Mouse (Mus musculus): Measurements from ENCODE around the gene Fut1.

- TF ChIP-seq CTCF (IDR thresholded peaks at IDR 0.05; ENCODE audit: low read depth, low read length) (no peak), POLR2A (IDR thresholded peaks at IDR 0.05; ENCODE audit: extremely low read depth, insufficient read depth, low read length) (no peak)
These were observed 27.2 kb upstream of the Fut1 start for GRCm38 (mm10) chr7:45589898-45590297.

Data from liver, adult 2 months (tissue).